Mouse (Mus musculus) heart, embryonic 15.5 days (tissue): ENCODE measurements at regions not wholly inside any gene's neighbourhood (a gene's known extent, or its start where the extent isn't known, plus 50 kb on each side); places are given as distances from the start of the nearest gene placed in this dataset.

Experiments used
- ATAC-seq: fragments of 200-750 bp; cut with Nextera tagmentation; replicated peaks from 2 replicates; pipeline ENCODE4 v1.8.0; 2017; ENCODE audit warnings: low read depth, moderate TSS enrichment; ENCODE audit not compliant: insufficient number of reproducible peaks, insufficient read depth, low FRiP score
- H3K27ac ChIP-seq: fragments of 300-500 bp; sonication (generic); 2 replicates; pipeline ENCODE4 v1.5.1; 2015; ENCODE audit warnings: mild to moderate bottlenecking, inconsistent platforms
- H3K27me3 ChIP-seq: fragments of 300-500 bp; sonication (generic); 2 replicates; pipeline ENCODE4 v1.6.1; 2015; ENCODE audit warnings: inconsistent platforms
- H3K36me3 ChIP-seq: fragments of 300-500 bp; sonication (generic); 2 replicates; pipeline ENCODE4 v1.6.1; 2015; ENCODE audit warnings: mild to moderate bottlenecking, inconsistent platforms
- H3K4me1 ChIP-seq: fragments of 300-500 bp; sonication (generic); replicated peaks from 2 replicates; pipeline ENCODE4 v1.6.1; 2015; ENCODE audit warnings: inconsistent platforms
- H3K4me2 ChIP-seq: fragments of 300-500 bp; sonication (generic); 2 replicates; pipeline ENCODE4 v1.6.1; 2015; ENCODE audit warnings: inconsistent platforms, mild to moderate bottlenecking, moderate library complexity
- H3K4me3 ChIP-seq: fragments of 300-500 bp; sonication (generic); 2 replicates; pipeline ENCODE4 v1.5.1; 2015; ENCODE audit warnings: mild to moderate bottlenecking, inconsistent platforms
- H3K9ac ChIP-seq: fragments of 300-500 bp; sonication (generic); 2 replicates; pipeline ENCODE4 v1.6.1; 2015; ENCODE audit warnings: mild to moderate bottlenecking, inconsistent platforms
- H3K9me3 ChIP-seq: fragments of 300-500 bp; sonication (generic); replicated peaks from 2 replicates; pipeline ENCODE4 v1.6.1; 2016; ENCODE audit warnings: inconsistent platforms
- WGBS: fragments of 180-500 bp; shearing (Covaris S2); methylation state at CpG from one replicate; pipeline ENCODE4 v1.1.7; 2015; ENCODE audit warnings: mixed read lengths; 5-methylcytosine and 5-hydroxymethylcytosine counted together

- 60% methylated on average over 3 of the region's 3 CpGs for WGBS
- Histone ChIP-seq H3K27ac (no peak overlapping the region), H3K4me1 (no peaks in the 10 kb centered on the region), H3K36me3 (no peaks in the 10 kb centered on the region), H3K4me2 (no peak overlapping the region), H3K9ac (no peak overlapping the region), H3K27me3 (no peaks in the 10 kb centered on the region), H3K9me3 (no peaks in the 10 kb centered on the region), H3K4me3 (no peak overlapping the region)
- ATAC-seq, result no peak
Observed at GRCm38 (mm10) chr1:189584831-189585230, 103.1 kb downstream of the Cenpf start.

- H3K27ac ChIP-seq, result no peak overlapping the region
- H3K9ac ChIP-seq, result no peak overlapping the region
- H3K4me3 ChIP-seq, result no peak overlapping the region
- no peaks in the 10 kb centered on the region for H3K36me3 ChIP-seq
- no peak for ATAC-seq
- no peaks in the 10 kb centered on the region for H3K9me3 ChIP-seq
- 0 out of 2 replicates have a peak, but pooled peaks cover 3% of the 10 kb centered on the region for H3K4me1 ChIP-seq
- WGBS, result 83% methylated on average over 4 of the region's 4 CpGs
- H3K4me2 ChIP-seq, result no peak overlapping the region
- H3K27me3 ChIP-seq, result no peaks in the 10 kb centered on the region
Observed at GRCm38 (mm10) chr1:189581427-189581826, 106.5 kb downstream of the Cenpf start.

DNA sequence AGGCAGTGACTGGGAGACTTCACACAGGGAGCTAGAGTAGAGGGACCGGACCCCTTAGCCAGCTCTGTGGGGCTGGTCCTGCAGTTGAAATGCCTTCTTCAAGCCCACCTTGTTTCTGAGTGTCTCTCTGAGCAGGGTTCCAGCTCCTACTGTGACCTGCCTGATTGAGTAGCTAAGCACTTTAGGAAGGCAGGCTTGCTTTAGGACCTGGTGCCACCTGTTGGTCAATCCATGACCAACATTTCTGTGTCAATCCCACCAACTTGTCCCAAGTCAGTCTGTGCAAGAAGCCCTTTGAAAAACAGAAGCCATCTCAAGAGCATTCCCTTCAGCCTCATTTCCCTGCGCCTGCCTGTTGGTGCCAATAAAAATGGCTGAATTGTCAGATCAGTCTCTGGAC is 108.5 kb downstream of the Cenpf start:
- Histone ChIP-seq H3K4me2 (no peak overlapping the region), H3K36me3 (no peaks in the 10 kb centered on the region), H3K9me3 (no peaks in the 10 kb centered on the region), H3K27me3 (no peaks in the 10 kb centered on the region), H3K4me3 (no peak overlapping the region), H3K9ac (no peak overlapping the region), H3K27ac (no peak overlapping the region), H3K4me1 (0 out of 2 replicates have a peak, but pooled peaks cover 3% of the 10 kb centered on the region)
- ATAC-seq, result no peak
- WGBS, result 57% methylated on average over 2 of the region's 2 CpGs

DNA sequence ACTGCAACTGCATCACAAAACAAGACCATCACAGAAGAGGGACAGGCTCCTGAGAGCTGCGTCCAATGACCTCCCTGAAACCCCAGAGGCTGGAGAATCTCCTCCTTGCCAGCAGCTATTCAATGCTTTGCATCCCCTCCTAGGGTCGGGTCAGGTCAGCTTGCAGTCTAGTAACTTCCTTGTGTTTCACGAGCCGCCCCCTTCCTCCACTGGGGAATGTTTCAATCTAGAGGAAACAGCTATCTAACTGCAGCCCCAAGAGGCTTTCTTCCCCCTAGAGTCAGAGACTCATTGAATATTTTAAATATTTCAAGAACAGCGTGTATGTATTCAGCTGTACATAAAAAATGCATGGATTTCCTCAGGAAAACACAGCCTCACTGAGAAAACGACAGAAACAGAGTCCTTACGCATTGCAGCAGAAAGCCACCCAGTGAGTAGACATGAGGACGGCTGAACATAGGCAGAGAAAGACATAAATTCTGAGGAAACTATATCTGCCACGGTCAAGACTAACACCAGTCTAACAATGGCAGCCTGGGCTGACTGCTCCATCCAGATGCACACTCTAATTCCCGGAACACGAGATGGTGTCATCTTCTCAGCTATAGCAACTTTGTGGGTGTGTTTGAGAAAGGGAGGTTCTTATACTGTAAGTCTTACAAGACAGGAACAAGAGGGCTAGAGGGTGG is 111.4 kb downstream of the Cenpf start:
- WGBS, result 48% methylated on average over 11 of the region's 11 CpGs
- Histone ChIP-seq H3K9me3 (no peaks in the 10 kb centered on the region), H3K27ac (0 out of 2 replicates have a peak overlapping the region, but pooled peaks have one; percentile 32), H3K4me2 (no peak overlapping the region), H3K27me3 (no peaks in the 10 kb centered on the region), H3K4me3 (no peak overlapping the region), H3K9ac (no peak overlapping the region), H3K36me3 (no peaks in the 10 kb centered on the region), H3K4me1 (0 out of 2 replicates have a peak, but pooled peaks cover 3% of the 10 kb centered on the region)
- ATAC-seq, result 0 out of 2 replicates have a peak, but pooled peaks have one; percentile 41

- H3K9me3 ChIP-seq, result no peaks in the 10 kb centered on the region
- H3K4me2 ChIP-seq, result no peak overlapping the region
- H3K27ac ChIP-seq, result no peak overlapping the region
- H3K36me3 ChIP-seq, result no peaks in the 10 kb centered on the region
- no peak overlapping the region for H3K9ac ChIP-seq
- no peaks in the 10 kb centered on the region for H3K27me3 ChIP-seq
- ATAC-seq, result no peak
- H3K4me1 ChIP-seq, result 0 out of 2 replicates have a peak, but pooled peaks cover 3% of the 10 kb centered on the region
- H3K4me3 ChIP-seq, result no peak overlapping the region
- 67% methylated on average over 10 of the region's 10 CpGs for WGBS
Observed at GRCm38 (mm10) chr1:189575525-189576240, 112.2 kb downstream of the Cenpf start.

DNA sequence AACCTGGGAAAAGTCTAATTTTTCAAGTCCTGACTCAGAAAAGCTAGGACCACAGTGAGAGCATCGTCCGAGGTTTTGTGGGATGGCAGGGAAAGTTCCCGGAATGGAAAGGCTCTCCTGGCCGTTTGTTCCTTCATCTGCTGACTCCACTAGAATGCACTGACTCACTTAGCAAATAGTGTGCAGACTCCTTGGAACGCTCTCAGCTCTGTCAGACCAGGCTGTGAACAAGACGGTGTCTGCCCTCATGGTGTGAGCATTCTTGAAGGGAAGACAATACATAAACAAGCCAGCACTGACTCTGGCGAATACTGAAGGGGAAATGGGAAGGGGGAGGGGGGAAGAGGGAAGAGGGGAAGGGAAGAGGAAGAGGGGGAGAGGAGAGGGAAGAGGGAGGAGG is 121.4 kb downstream of the Cenpf start:
- H3K4me2 ChIP-seq, result no peak overlapping the region
- no peaks in the 10 kb centered on the region for H3K27me3 ChIP-seq
- no peak overlapping the region for H3K4me3 ChIP-seq
- no peak for ATAC-seq
- no peak overlapping the region for H3K27ac ChIP-seq
- WGBS, result 28% methylated on average over 7 of the region's 7 CpGs
- no peak overlapping the region for H3K9ac ChIP-seq
- H3K9me3 ChIP-seq, result no peaks in the 10 kb centered on the region
- no peaks in the 10 kb centered on the region for H3K4me1 ChIP-seq
- no peaks in the 10 kb centered on the region for H3K36me3 ChIP-seq

DNA sequence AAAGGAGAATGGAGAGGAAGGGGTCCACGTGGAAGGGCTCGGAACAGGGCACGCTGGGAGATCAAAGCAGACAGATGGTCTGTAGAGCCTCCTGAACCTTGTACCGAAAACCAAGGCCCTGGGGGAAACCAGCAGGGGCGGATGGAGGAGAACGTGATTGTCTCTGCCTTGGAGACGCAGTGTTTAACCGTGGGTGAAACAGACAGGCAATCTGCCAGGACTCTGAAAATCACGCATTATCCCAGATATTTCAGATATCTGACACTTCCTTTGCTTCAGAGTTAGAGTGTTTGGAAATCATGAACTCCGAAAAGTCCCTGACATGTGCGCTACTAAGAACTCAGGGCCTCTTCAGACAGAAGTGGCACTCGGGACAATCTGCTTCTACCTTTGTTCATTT is 126.1 kb downstream of the Cenpf start:
- Histone ChIP-seq H3K27ac (no peak overlapping the region), H3K4me3 (no peak overlapping the region), H3K27me3 (no peaks in the 10 kb centered on the region), H3K4me1 (0 out of 2 replicates have a peak, but pooled peaks cover 3% of the 10 kb centered on the region), H3K36me3 (no peaks in the 10 kb centered on the region), H3K9me3 (no peaks in the 10 kb centered on the region), H3K4me2 (no peak overlapping the region), H3K9ac (no peak overlapping the region)
- ATAC-seq, result no peak
- 87% methylated on average over 12 of the region's 12 CpGs for WGBS

DNA sequence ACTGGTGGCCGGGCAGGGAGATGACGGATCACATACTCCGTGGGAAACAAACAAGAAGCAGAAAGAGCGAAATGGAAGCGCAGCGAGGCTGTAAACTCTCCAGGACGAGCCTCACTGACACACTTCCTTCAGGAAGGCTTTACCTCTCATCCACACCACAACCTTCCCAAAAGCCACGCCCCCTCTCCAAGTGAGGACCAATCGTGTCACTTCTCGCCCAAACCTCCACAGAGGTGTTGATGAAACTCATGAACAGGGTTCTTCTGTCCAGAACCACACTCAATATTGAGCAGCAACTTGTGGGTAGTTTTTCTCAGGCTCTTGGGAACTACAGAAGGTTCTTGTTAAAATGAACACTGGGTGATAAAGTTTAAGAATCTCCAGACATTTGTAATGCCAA is 127.3 kb downstream of the Cenpf start:
- no peak overlapping the region for H3K4me2 ChIP-seq
- 38% methylated on average over 10 of the region's 10 CpGs for WGBS
- no peaks in the 10 kb centered on the region for H3K9me3 ChIP-seq
- H3K4me1 ChIP-seq, result 0 out of 2 replicates have a peak, but pooled peaks cover 3% of the 10 kb centered on the region
- no peaks in the 10 kb centered on the region for H3K27me3 ChIP-seq
- no peak for ATAC-seq
- H3K9ac ChIP-seq, result no peak overlapping the region
- no peak overlapping the region for H3K4me3 ChIP-seq
- H3K27ac ChIP-seq, result no peak overlapping the region
- no peaks in the 10 kb centered on the region for H3K36me3 ChIP-seq

GRCm38 (mm10) chr1:189550851-189551250 is 137.0 kb downstream of the Cenpf start:
- WGBS, result 87% methylated on average over 9 of the region's 9 CpGs
- H3K9ac ChIP-seq, result no peak overlapping the region
- no peak for ATAC-seq

DNA sequence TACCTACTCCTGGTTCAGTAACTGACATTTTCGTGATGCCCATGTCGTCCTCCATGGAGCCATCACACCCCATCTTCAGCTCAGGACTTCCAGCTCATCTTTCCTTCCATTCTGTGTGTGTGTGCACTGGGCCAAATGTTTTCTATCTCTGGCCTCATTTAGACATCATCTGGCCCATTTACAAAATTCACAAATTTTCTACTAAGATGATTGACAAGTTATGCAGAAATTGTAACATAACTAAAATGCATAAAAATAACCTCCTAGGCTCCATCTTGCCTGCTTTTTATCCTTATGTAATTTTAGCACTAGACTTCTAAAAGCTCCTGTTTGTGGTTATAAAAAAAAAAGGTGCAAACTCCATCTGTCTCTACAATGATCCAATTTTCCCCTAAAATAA is 130.8 kb upstream of the Kcnk2 start:
- no peak overlapping the region for H3K4me2 ChIP-seq
- H3K9me3 ChIP-seq, result no peaks in the 10 kb centered on the region
- no peak for ATAC-seq

More at GRCm38 (mm10) chr1:189550851-189551250, 137.0 kb downstream of the Cenpf start:
- no peaks in the 10 kb centered on the region for H3K4me1 ChIP-seq
- no peaks in the 10 kb centered on the region for H3K27me3 ChIP-seq
- H3K36me3 ChIP-seq, result no peaks in the 10 kb centered on the region
- H3K9me3 ChIP-seq, result no peaks in the 10 kb centered on the region
- H3K4me3 ChIP-seq, result no peak overlapping the region
- no peak overlapping the region for H3K27ac ChIP-seq
- no peak overlapping the region for H3K4me2 ChIP-seq

GRCm38 (mm10) chr1:189526329-189526728 is 124.3 kb upstream of the Kcnk2 start:
- no peak for ATAC-seq
- H3K4me3 ChIP-seq, result no peak overlapping the region
- H3K9me3 ChIP-seq, result no peaks in the 10 kb centered on the region
- H3K4me2 ChIP-seq, result no peak overlapping the region
- no peaks in the 10 kb centered on the region for H3K36me3 ChIP-seq
- no peak overlapping the region for H3K27ac ChIP-seq
- no peaks in the 10 kb centered on the region for H3K4me1 ChIP-seq
- H3K27me3 ChIP-seq, result no peaks in the 10 kb centered on the region
- WGBS, result 69% methylated on average over 5 of the region's 5 CpGs
- H3K9ac ChIP-seq, result no peak overlapping the region

More for the DNA sequence above, 130.8 kb upstream of the Kcnk2 start:
- H3K27ac ChIP-seq, result no peak overlapping the region
- H3K4me1 ChIP-seq, result no peaks in the 10 kb centered on the region
- WGBS, result 80% methylated on average over 2 of the region's 2 CpGs
- no peaks in the 10 kb centered on the region for H3K27me3 ChIP-seq
- no peaks in the 10 kb centered on the region for H3K36me3 ChIP-seq
- no peak overlapping the region for H3K4me3 ChIP-seq
- H3K9ac ChIP-seq, result no peak overlapping the region
